Mouse (Mus musculus): ENCODE results near the gene H2-Ob. TPM values are rescaled to one million over a fixed set of nuclear protein-coding genes. Genes with fewer than 3 reads are reported as not detected.
A peak's percentile ranks its signal among the peaks of the same experiment; 100 is the strongest.

Gene H2-Ob
- total RNA-seq, 2 experiments from 2014 or later = 2.5 to 4.7 TPM

GRCm38 (mm10) chr17:34272102-34272501 is 33.4 kb downstream of the H2-Ob start:
- ATAC-seq (ENCODE audit: poor library complexity, severe bottlenecking) = no peak

DNA sequence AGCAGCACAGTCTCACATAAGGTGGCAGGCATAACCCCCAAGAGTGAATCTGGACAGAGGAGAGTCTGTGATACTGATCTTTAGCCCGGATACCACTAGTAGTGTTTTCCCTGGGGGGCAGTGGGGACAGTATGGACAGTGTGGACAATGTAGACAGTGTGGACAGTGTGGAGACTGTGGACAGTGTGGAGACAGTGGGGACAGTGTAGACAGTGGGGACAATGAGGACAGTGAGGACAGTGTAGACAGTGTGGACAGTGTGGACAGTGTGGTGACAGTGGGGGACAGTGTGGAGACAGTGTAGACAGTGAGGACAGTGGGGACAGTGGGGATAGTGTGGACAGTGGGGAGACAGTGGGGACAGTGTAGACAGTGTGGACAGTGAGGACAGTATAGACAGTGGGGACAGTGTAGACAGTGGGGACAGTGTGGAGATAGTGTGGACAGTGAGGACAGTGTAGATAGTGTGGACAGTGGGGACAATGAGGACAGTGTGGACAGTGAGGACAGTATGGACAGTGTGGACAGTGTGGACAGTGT is 41.9 kb downstream of the H2-Ob start:
- ATAC-seq (ENCODE audit: poor library complexity, severe bottlenecking) = no peak

DNA sequence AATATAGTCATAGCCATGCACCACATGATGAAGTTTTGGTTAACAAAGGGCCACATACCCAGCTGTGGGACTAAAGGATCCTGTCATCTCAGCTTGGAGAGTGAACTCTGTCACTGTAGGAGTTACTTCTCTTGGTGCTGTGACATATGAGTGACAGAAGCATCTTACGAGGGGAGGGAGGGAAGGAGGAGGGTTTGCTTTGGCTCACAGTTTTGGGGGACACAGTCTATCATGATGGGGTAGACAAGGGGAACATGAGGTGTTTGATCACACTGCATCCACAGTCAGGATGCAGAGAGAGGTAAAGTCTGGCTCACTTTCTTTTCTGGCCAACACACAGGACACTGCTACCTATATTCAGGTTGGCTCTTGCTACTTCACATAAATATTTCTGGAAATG is 43.1 kb downstream of the H2-Ob start:
- ATAC-seq (ENCODE audit: poor library complexity, severe bottlenecking) = no peak

DNA sequence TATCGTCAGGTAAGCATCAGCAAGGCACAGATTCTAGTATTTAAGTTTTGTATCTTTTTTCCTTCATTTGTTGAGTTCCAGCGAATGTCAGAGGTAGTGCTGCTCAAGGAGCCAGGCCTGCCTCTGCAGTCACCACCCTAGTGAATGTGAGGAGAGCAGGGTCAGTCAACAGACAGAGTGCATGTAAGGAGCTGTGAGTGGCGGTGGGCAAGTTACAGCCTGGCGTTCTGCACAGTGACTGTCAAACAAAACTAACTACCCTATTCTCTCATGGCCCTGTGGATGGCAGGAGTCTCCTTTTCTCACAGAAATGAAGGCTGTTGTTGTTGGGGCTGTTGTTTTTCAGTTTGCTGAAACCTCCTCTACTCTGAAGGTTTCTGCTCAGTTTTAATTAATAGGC is 46.7 kb downstream of the H2-Ob start:
- no peak for ATAC-seq (ENCODE audit: poor library complexity, severe bottlenecking)

- ATAC-seq (ENCODE audit: poor library complexity, severe bottlenecking) = peak; percentile 69
These were observed 47.1 kb downstream of the H2-Ob start for GRCm38 (mm10) chr17:34285848-34286247.

GRCm38 (mm10) chr17:34286501-34286900 is 47.8 kb downstream of the H2-Ob start:
- no peak for ATAC-seq (ENCODE audit: poor library complexity, severe bottlenecking)

GRCm38 (mm10) chr17:34286999-34287398 is 48.3 kb downstream of the H2-Ob start:
- no peak for ATAC-seq (ENCODE audit: poor library complexity, severe bottlenecking)

DNA sequence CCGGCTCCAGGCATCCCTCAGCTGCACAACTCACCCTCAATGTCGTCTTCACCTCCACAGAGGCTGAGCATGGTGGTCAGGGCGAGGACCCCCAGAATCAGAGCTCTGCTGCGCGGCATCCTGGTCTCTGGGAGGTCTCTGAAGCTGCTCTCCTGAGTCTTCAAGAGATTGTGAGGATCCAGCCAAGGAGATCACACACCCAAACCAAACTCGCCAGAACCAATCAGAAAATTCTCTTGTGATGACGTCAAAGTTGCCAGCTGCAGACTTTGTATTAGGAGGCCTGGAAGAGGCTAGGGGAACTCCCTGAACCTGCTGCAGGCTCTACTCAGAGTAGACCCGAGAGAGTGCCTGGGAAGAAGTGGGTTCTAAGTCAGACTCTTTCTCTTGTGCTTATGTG is 48.9 kb downstream of the H2-Ob start, which contains the start of gene H2-Aa:
H2-Aa (minus strand) TSS at position 176 of the 400 bp plus-strand sequence.
- ATAC-seq (ENCODE audit: poor library complexity, severe bottlenecking) = peak; percentile 62

DNA sequence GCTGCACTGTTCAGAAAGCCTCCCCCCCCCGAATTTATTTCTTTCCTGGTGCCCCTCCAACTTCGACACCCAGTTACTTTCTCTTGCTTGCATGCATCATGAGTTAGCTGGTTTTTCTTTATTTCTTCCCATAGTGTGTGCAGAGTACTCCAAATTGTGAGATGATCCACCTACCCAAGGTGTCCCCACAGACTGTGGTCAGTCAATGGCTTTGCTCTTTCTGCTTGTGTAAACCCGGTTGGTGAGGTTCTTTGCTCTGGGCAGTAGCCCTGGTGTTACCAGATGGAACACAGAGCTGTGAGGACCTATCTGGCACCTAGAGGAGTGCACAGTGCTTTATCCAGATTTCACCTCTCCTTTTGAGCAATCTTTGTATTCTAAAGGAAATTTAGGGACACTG is 49.4 kb downstream of the H2-Ob start:
- no peak for ATAC-seq (ENCODE audit: poor library complexity, severe bottlenecking)

DNA sequence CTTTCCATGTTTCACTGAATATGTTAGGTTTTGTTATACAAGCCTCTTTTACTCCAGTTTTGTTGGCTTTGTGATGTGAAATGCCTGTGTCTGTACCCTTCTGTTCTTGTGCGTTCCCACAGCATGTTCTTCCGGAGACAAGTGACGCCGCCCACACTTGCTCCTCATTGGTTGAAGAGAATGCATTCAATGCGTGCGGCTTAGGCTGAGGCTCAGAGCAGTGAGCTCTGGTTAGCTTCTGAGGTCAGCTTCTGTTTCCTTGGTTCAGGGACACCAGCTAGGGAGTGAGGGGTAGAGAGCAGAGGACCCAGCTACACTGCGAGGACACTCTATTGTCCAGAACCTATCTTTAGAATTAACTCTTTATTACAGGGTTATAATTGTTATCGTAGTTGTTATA is 52.9 kb downstream of the H2-Ob start:
- peak; percentile 67 for ATAC-seq (ENCODE audit: poor library complexity, severe bottlenecking)

DNA sequence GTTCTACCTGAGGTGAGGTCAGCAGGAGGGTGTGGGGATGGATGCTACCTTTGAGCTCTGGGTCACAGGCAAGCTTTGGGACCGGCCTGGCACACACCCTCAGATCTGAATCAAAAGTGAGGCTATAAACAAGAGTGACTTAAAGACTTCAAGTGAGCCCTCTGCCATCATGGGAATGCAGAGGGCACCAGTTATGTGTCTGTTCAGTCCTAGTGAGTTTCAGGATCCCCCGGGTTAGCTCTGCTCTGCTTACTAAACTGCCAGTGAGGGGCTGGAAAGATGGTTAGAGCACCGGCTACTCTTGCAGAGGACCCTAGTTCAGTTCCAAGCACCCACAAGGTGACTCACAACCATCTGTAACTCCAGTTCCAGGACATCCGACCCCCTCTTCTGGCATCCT is 53.9 kb downstream of the H2-Ob start:
- ATAC-seq (ENCODE audit: poor library complexity, severe bottlenecking) = no peak

DNA sequence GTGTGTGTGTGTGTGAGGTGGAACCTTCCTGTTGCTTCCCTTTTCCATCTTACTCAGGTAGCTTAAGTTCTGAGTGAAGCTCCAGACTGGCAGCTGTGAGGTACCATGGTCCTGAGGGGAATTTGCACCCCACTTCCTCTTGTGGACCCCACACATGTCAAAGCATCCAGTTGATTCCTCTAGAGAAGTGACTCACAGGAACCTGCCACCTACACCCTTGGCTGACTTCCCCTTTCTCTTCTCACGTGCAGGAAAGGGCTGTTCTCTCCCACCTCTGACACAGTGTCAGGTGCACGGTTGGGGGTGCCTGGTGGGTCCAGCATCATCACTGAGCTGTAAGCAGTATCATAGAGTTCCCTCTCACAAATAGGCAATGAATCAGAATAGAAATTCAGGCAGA is 54.8 kb downstream of the H2-Ob start:
- peak; percentile 78 for ATAC-seq (ENCODE audit: poor library complexity, severe bottlenecking)

DNA sequence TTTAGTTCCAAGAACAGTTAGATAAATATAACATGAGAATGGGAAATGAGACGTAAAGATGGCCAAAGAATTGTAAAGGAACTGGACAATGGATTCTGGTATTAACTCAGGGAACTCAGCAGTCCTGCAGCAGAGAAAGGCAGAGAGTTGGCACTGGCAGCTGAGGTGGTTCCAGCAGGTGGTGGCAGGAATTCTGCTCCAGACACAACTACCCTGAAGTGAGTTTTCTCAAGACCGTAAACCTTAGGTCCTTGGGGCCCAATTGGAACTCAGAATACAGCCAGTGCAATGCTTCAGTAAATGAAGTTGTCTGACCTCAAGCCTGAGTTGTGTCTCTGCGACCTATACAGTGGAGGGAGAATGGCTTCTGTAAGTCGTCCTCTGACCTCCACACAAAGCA is 55.5 kb downstream of the H2-Ob start:
- ATAC-seq (ENCODE audit: poor library complexity, severe bottlenecking) = no peak

GRCm38 (mm10) chr17:34295307-34295706 is 56.6 kb downstream of the H2-Ob start:
- no peak for ATAC-seq (ENCODE audit: poor library complexity, severe bottlenecking)

DNA sequence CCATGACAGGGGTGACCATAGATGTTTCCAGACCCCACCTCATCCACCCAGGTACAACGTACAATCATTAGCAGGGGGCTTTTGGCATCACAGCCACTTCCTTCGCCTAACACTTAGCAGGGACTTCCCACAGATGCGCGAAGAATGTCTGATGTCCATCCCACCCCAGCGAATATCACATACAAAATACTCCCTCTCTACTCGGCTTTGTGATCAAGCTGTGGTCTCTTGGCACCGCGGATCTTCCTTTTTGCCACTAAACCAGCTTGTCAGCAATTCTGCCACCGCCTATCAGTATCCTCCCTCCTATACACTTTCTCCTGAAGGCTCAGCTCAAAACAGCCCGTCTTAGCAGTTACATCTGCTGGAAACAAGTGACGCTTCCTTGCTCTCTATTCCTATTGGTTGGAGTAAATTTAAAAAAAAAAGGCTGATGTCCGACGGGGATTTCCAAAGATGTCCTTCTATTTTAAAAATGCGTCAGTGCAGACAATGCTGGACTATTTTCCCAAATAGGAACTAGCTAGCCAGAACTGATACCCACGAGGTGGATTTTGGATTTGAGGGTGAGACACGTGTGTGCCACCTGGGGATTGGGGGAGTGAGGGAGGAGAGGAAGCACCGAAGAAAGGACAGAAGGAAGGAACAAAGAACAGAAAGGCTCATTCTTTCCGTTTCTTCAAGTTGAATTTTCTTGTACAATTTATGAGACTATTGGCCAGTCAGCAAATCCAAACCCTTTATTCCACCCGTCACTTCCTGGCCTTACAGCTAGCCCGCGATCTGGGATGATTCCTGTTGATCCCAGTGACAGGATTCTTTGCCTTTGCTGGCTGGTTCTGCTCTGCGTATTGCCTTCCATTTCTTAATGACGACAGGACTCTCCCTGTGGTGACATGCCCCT is 57.4 kb downstream of the H2-Ob start:
- ATAC-seq (ENCODE audit: poor library complexity, severe bottlenecking) = peak; percentile 55

DNA sequence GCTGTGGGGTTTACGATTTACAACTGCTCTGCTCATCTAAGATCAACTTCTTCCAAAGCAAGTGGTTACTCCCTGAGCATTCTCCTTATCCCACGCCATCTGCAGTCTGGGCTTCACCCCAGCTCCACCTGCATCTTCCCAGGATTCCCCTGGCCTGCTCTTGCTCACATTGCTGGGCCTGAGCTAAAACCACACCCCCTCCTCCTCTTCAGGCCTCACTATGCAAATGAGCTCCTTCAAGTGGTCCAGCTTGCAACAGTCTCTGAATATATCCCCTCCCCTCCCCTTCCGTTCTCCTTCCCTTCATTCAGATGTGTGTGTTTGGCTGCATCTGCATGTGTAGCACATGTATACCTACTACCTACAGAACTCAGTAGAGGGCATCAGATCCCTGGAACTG is 60.7 kb downstream of the H2-Ob start:
- no peak for ATAC-seq (ENCODE audit: poor library complexity, severe bottlenecking)

DNA sequence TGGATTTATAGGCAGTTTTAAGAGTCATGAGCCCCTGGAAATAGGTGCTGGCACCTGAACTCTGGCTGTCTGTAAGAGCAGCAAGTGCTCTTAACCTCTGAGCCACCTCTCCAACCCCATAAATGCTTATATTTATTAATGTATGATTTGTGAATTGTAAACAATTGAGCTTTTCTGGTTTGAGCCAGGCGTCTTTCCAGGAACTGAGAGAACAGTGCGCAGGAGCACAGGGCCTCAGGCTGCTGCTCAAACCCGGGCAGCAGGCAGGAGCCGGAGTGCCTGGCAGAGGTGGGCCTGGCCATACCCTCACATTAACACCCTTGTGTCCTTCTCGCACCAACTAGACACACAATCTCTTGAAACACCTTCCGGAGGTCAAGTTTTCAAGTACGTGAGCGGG is 61.4 kb downstream of the H2-Ob start:
- ATAC-seq (ENCODE audit: poor library complexity, severe bottlenecking) = no peak

DNA sequence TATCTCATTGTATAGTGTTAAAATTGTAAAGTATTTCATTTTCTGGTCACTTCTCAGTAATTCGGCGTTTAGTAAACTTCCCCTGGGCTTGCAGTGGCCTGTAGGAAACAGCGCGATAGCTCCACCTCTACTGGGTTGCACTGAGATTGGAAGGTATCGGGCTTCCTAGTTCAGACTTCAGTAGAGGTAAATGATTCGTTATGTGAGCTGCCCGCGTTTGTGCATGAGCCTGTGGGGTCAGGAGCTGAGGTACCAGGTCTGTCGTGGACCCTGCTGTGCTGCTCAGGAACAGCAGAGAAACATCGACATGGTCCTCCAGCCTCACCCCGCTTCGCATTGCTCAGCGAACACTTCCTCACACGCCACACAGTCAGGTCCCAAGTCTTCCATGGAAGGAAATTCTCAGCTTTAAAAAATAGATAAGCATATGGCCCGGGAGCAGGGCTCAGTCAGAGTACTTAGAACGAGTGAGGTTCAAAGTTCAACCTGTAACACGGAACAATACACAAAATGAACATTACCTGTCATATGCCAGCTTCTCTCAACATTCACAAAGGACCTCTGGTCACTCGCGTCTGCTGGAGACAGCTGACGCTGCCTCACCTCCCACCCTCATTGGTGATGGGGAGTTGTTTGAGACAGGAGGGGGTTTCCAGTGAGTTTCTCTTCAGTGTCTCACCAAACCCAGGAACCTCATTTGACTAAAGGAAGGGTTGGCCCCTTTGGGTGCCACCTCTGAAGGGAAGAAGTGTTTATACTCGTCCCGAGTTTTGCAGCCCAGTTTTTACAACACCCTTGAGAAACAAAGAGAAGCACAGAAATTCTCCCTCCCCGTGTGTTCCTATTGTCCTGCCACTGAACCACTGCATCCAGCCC is 62.2 kb downstream of the H2-Ob start:
- ATAC-seq (ENCODE audit: poor library complexity, severe bottlenecking) = no peak

- no peak for ATAC-seq (ENCODE audit: poor library complexity, severe bottlenecking)
These were observed 63.0 kb downstream of the H2-Ob start for GRCm38 (mm10) chr17:34301670-34302190.

- ATAC-seq (ENCODE audit: poor library complexity, severe bottlenecking) = no peak
These were observed 65.1 kb downstream of the H2-Ob start for GRCm38 (mm10) chr17:34303789-34304188.
